Mouse (Mus musculus) small intestine, adult 2 months (tissue): ENCODE measurements around the gene Tmem235.

ENCODE experiments used
- CTCF ChIP-seq: fragments of 200-500 bp; IDR thresholded peaks from 2 replicates; pipeline ENCODE4 v1.5.1; 2012; ENCODE audit warnings: low read depth, mild to moderate bottlenecking, control low read depth, inconsistent platforms, low read length, moderate library complexity, mixed read lengths; ENCODE audit not compliant: insufficient replicate concordance, insufficient read length; ENCODE audit errors: extremely low read depth
- POLR2A ChIP-seq: fragments of 200-500 bp; IDR thresholded peaks from 2 replicates; pipeline ENCODE4 v1.6.1; 2012; ENCODE audit warnings: low read depth, mild to moderate bottlenecking, control low read depth, inconsistent platforms, low read length, moderate library complexity

GRCm38 (mm10) chr11:117838572-117838971 is 22.0 kb upstream of the Tmem235 start:
- TF ChIP-seq CTCF (no peak), POLR2A (no peak; the same call in 1 of the 2 replicates)
